Mouse (Mus musculus): ENCODE results near the gene Nop14. TPM values are rescaled to one million over a fixed set of nuclear protein-coding genes. Genes with fewer than 3 reads are reported as not detected.

Nop14 gene
- polyA plus RNA-seq, 1 experiment from 2014 or later: 8.7 TPM

- Histone ChIP-seq H3K4me3 (ENCODE audit: low read depth, low read length) (no peak overlapping the region), H3K27me3 (ENCODE audit: insufficient read depth, low read length) (no peaks in the 10 kb centered on the region), H3K36me3 (replicated peaks; ENCODE audit: insufficient read depth, low read length) (no peaks in the 10 kb centered on the region), H3K9me3 (ENCODE audit: low read length) (no peaks in the 10 kb centered on the region), H3K27ac (ENCODE audit: low read depth) (no peak overlapping the region), H3K9ac (replicated peaks) (no peak overlapping the region), H3K4me2 (ENCODE audit: low read depth, low read length) (no peak overlapping the region), H3K4me1 (ENCODE audit: insufficient read depth) (no peaks in the 10 kb centered on the region)
- 79% methylated on average over 2 of the region's 2 CpGs for WGBS (ENCODE audit: insufficient replicate concordance)
- DNase-seq (no peak), ATAC-seq (no peak)
- peak; percentile 57 for TF ChIP-seq CTCF (IDR thresholded peaks at IDR 0.05; ENCODE audit: low read depth)
- no peak for TF ChIP-seq EP300 (IDR thresholded peaks at IDR 0.05; ENCODE audit: low read depth)
Observed at GRCm38 (mm10) chr5:34669493-34669892, 9.5 kb upstream of the Nop14 start.

- Histone ChIP-seq H3K9me3 (ENCODE audit: low read length) (no peaks in the 10 kb centered on the region), H3K9ac (replicated peaks) (no peak overlapping the region), H3K36me3 (replicated peaks; ENCODE audit: insufficient read depth, low read length) (no peaks in the 10 kb centered on the region), H3K4me1 (ENCODE audit: insufficient read depth) (peaks cover 14% of the 10 kb centered on the region), H3K4me3 (ENCODE audit: low read depth, low read length) (no peak overlapping the region), H3K27me3 (ENCODE audit: insufficient read depth, low read length) (no peaks in the 10 kb centered on the region), H3K27ac (ENCODE audit: low read depth) (no peak overlapping the region), H3K4me2 (ENCODE audit: low read depth, low read length) (no peak overlapping the region)
- no peak for DNase-seq
- 83% methylated on average over 2 of the region's 2 CpGs for WGBS (ENCODE audit: insufficient replicate concordance)
- no peak for TF ChIP-seq CTCF (IDR thresholded peaks at IDR 0.05; ENCODE audit: low read depth)
- no peak for TF ChIP-seq EP300 (IDR thresholded peaks at IDR 0.05; ENCODE audit: low read depth)
- no peak for ATAC-seq
Observed at GRCm38 (mm10) chr5:34663231-34663630, 3.3 kb upstream of the Nop14 start.

GRCm38 (mm10) chr5:34661909-34662308 lies 2.0 kb upstream of the Nop14 start:
- H3K9ac ChIP-seq (replicated peaks): no peak overlapping the region
- peaks cover 4% of the 10 kb centered on the region; the same call in 1 of the 2 replicates for H3K36me3 ChIP-seq (replicated peaks; ENCODE audit: insufficient read depth, low read length)
- H3K27me3 ChIP-seq (ENCODE audit: insufficient read depth, low read length): no peaks in the 10 kb centered on the region
- H3K4me3 ChIP-seq (ENCODE audit: low read depth, low read length): no peak overlapping the region
- WGBS (ENCODE audit: insufficient replicate concordance): 72% methylated on average over 4 of the region's 4 CpGs
- H3K27ac ChIP-seq (ENCODE audit: low read depth): no peak overlapping the region
- ATAC-seq (no peak), DNase-seq (no peak)
- TF ChIP-seq EP300 (IDR thresholded peaks at IDR 0.05; ENCODE audit: low read depth): no peak
- TF ChIP-seq CTCF (IDR thresholded peaks at IDR 0.05; ENCODE audit: low read depth): 0 out of 2 replicates have a peak, but pooled peaks have one; percentile 9
- H3K9me3 ChIP-seq (ENCODE audit: low read length): no peaks in the 10 kb centered on the region
- peaks cover 14% of the 10 kb centered on the region for H3K4me1 ChIP-seq (ENCODE audit: insufficient read depth)
- 0 out of 2 replicates have a peak overlapping the region, but pooled peaks have one; percentile 82 for H3K4me2 ChIP-seq (ENCODE audit: low read depth, low read length)

- under 1% methylated on average over 53 of the region's 57 CpGs for WGBS (ENCODE audit: insufficient replicate concordance)
- peak overlapping the region; percentile 82 for H3K4me2 ChIP-seq (ENCODE audit: low read depth, low read length)
- DNase-seq: no peak
- H3K9ac ChIP-seq (replicated peaks): peak overlapping the region; percentile 70
- TF ChIP-seq EP300 (IDR thresholded peaks at IDR 0.05; ENCODE audit: low read depth): no peak
- TF ChIP-seq CTCF (IDR thresholded peaks at IDR 0.05; ENCODE audit: low read depth): no peak
- no peaks in the 10 kb centered on the region for H3K27me3 ChIP-seq (ENCODE audit: insufficient read depth, low read length)
- peak overlapping the region; percentile 89 for H3K27ac ChIP-seq (ENCODE audit: low read depth)
- peaks cover 14% of the 10 kb centered on the region for H3K4me1 ChIP-seq (ENCODE audit: insufficient read depth)
- ATAC-seq: no peak
- H3K9me3 ChIP-seq (ENCODE audit: low read length): no peaks in the 10 kb centered on the region
- peaks cover 13% of the 10 kb centered on the region for H3K36me3 ChIP-seq (replicated peaks; ENCODE audit: insufficient read depth, low read length)
- H3K4me3 ChIP-seq (ENCODE audit: low read depth, low read length): peak overlapping the region; percentile 68
Observed at GRCm38 (mm10) chr5:34660591-34661130, 713 bp upstream of the Nop14 start.

GRCm38 (mm10) chr5:34657556-34657955 lies 2.4 kb downstream of the Nop14 start:
- WGBS (ENCODE audit: insufficient replicate concordance): 84% methylated on average over 8 of the region's 8 CpGs
- no peaks in the 10 kb centered on the region for H3K27me3 ChIP-seq (ENCODE audit: insufficient read depth, low read length)

GRCm38 (mm10) chr5:34654881-34655280 lies 5.1 kb downstream of the Nop14 start:
- WGBS (ENCODE audit: insufficient replicate concordance): 79% methylated on average over 9 of the region's 9 CpGs
- H3K27ac ChIP-seq (ENCODE audit: low read depth): no peak overlapping the region
- ATAC-seq (no peak), DNase-seq (no peak)
- H3K4me2 ChIP-seq (ENCODE audit: low read depth, low read length): no peak overlapping the region
- peaks cover 6% of the 10 kb centered on the region for H3K4me1 ChIP-seq (ENCODE audit: insufficient read depth)
- no peak for TF ChIP-seq EP300 (IDR thresholded peaks at IDR 0.05; ENCODE audit: low read depth)
- TF ChIP-seq CTCF (IDR thresholded peaks at IDR 0.05; ENCODE audit: low read depth): no peak
- no peak overlapping the region for H3K9ac ChIP-seq (replicated peaks)
- peaks cover 54% of the 10 kb centered on the region for H3K36me3 ChIP-seq (replicated peaks; ENCODE audit: insufficient read depth, low read length)
- H3K4me3 ChIP-seq (ENCODE audit: low read depth, low read length): no peak overlapping the region
- H3K27me3 ChIP-seq (ENCODE audit: insufficient read depth, low read length): no peaks in the 10 kb centered on the region
- no peaks in the 10 kb centered on the region for H3K9me3 ChIP-seq (ENCODE audit: low read length)

More at GRCm38 (mm10) chr5:34657556-34657955, 2.4 kb downstream of the Nop14 start:
- H3K4me1 ChIP-seq (ENCODE audit: insufficient read depth): peaks cover 14% of the 10 kb centered on the region
- no peak overlapping the region for H3K27ac ChIP-seq (ENCODE audit: low read depth)
- no peaks in the 10 kb centered on the region for H3K9me3 ChIP-seq (ENCODE audit: low read length)
- no peak overlapping the region for H3K9ac ChIP-seq (replicated peaks)
- H3K36me3 ChIP-seq (replicated peaks; ENCODE audit: insufficient read depth, low read length): peaks cover 32% of the 10 kb centered on the region
- no peak overlapping the region for H3K4me3 ChIP-seq (ENCODE audit: low read depth, low read length)
- DNase-seq (no peak), ATAC-seq (no peak)
- TF ChIP-seq CTCF (IDR thresholded peaks at IDR 0.05; ENCODE audit: low read depth) (no peak), EP300 (IDR thresholded peaks at IDR 0.05; ENCODE audit: low read depth) (no peak)
- no peak overlapping the region for H3K4me2 ChIP-seq (ENCODE audit: low read depth, low read length)

All from liver, postnatal 0 days (tissue).